Mouse (Mus musculus): ENCODE results near the gene Topaz1.

Gene Topaz1

GRCm38 (mm10) chr9:122747060-122747459, at the start of gene Topaz1:
Gene Topaz1 (plus strand): TSS chr9:122747346.
- no peak for DNase-seq

- DNase-seq: peak; percentile 8
Measured at GRCm38 (mm10) chr9:122701817-122702216, 45.3 kb upstream of the Topaz1 start.

DNA sequence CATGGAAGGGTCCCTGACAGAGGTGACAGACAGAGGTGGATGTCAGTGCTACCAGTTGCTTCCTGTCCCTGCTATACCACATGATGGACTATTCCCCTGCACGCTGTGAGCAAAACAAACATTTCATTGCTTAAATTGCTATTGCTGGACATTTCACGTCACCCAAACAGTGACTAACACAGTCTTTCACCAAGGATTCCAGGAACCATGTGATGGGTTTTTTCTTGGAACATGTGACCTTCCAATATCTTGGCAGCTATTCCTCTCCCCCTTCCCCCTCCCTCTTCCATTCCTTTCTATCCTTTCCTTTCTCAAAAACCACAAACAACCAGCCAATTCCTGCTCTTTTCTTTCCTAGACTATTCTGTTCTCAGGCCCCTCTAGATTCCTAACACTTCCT, 33.3 kb upstream of the Topaz1 start:
- DNase-seq: no peak

DNA sequence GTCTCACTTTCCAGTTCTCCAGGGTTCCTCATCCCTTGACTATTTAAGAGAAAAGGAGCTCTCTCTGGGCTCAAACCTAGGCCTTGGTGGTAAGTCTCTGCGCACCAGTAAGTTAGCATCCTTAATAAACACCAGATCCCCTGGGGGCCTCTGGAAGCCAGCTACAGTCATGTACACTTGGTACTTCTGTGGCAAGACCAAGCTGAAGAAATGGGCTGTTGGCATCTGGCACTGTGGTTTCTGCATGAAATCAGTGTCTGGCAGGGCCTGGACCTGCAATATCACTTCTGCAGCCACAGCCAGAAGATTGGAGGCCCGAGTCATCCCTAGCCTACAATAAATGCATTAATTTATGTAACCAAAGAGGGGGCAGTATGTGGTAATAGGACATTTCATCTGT, 32.1 kb upstream of the Topaz1 start:
- DNase-seq: no peak

DNA sequence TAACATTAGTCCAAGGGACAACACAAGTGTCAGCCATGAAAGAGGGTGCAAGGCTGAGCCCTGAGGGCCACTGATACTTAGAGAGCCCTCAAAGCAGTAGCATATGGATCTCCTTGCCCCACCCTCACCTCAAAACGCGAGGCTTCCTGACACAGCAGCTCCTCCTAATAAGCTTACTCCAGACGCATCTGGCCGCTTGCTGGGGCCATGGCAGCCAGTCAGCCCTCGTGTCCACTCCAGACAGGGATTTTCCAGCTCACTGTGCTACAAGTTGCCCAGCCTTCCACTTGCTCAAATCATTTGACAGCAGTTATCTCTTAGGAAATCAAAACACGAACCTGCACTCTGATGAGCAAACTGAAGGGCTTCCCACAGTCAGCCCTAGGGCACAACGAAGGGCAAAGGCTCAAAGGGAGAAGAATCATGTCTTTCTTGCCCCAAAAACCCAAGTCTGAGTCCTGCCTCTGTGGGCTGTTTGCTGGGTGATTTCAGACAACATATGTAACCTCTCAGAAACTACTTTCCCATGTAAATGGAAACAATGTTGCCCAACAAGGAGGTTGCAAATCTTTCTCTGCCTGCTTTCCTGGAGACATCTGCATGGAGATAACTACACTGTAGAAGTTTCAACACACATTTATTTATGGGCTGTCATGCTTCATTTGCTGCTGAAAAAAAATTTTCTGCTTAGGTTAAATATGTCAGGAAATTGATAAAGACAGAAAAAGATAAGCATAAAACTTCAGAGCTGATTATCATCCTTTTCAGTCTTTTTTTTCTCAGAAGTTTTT, 30.8 kb upstream of the Topaz1 start:
- DNase-seq: no peak

- no peak for DNase-seq
Measured at GRCm38 (mm10) chr9:122722296-122722695, 24.9 kb upstream of the Topaz1 start.

- DNase-seq: no peak
Measured at GRCm38 (mm10) chr9:122725046-122725765, 21.9 kb upstream of the Topaz1 start.

DNA sequence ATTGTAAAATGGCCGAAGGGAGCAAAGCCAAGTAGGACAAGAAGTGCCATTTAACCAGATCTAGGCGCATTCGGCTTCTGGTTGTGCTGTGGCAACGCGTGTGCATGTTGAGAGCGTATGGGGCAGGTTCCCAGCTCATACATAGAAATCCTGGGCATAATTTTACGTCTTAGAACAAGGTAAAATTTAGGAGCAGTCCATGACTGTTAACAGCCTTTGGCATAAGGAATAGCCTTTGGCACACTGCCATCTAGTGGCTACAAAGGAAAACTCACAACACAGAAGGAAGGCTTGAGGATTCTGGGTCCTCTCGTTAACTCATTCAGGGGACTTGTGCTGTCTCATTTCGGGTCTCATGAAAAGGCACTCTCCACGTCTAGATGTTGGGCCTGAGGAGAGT, 17.6 kb upstream of the Topaz1 start:
- peak; percentile 18 for DNase-seq

- no peak for DNase-seq
Measured at GRCm38 (mm10) chr9:122732126-122732810, 14.9 kb upstream of the Topaz1 start.

DNA sequence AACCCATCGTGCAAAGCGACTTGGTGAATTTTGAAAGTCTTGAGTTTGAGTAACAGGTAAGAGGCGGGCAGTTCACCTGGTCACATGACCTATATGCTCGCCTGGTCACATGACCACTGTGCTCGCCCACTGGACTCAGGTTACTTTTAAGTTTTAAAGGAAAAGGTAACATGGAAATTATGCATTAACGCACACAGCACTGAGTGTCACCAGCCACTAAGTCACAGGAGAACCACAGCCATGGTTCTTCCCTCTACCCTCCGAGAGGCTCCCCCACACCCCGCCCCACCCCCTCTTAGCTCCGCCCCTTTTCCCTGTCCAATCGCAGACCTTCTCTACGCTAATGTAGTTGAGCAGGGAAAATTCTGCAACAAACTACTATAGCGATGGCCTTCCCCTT, 13.9 kb upstream of the Topaz1 start:
- DNase-seq: no peak

GRCm38 (mm10) chr9:122734934-122735333, 12.2 kb upstream of the Topaz1 start:
- no peak for DNase-seq

- no peak for DNase-seq
Measured at GRCm38 (mm10) chr9:122736001-122736400, 11.1 kb upstream of the Topaz1 start.

DNA sequence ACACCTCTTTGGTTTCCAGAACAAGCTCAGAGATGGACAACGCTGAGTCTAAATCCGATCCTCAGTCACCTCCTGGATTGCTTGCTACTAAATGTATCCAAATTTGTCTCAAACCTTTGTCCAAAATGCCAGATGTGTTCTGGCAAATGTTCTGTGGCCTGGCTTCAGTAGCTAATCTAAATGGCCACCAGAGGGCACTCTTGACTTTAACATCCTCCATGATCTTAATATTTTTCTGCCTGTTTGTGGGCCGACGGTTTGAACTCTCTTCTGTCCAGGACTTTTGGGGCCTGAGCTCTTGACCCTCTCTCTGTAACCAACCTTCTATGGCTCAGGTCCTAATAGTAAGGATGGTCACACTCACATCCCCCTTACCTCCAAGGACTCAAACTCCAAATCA, 10.4 kb upstream of the Topaz1 start:
- peak; percentile 37 for DNase-seq

GRCm38 (mm10) chr9:122745879-122746278, 1.3 kb upstream of the Topaz1 start:
- no peak for DNase-seq

GRCm38 (mm10) chr9:122757614-122758013, 10.5 kb downstream of the Topaz1 start:
- no peak for DNase-seq

GRCm38 (mm10) chr9:122760111-122760510, 13.0 kb downstream of the Topaz1 start:
- DNase-seq: no peak

- no peak for DNase-seq
Measured at GRCm38 (mm10) chr9:122785231-122785630, 38.1 kb downstream of the Topaz1 start.

DNA sequence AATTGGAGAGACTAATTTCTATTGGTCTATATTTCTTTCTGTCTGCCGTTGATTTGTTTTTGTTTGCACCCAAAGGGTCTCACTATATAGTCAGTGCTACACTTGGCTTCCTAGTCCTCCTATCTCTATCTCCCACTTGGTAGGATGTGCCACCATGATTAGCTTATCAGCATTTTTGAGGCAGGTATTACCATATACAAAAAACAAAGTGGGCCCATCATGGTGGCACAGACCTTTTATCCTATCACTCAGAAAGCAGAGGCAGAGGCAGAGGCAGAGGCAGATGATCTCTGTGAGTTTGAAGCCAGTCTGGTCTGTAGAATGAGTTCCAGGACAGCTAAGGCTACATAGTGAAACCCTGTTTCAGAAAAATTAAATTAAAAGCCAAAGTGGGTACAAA, 39.4 kb downstream of the Topaz1 start:
- no peak for DNase-seq

DNA sequence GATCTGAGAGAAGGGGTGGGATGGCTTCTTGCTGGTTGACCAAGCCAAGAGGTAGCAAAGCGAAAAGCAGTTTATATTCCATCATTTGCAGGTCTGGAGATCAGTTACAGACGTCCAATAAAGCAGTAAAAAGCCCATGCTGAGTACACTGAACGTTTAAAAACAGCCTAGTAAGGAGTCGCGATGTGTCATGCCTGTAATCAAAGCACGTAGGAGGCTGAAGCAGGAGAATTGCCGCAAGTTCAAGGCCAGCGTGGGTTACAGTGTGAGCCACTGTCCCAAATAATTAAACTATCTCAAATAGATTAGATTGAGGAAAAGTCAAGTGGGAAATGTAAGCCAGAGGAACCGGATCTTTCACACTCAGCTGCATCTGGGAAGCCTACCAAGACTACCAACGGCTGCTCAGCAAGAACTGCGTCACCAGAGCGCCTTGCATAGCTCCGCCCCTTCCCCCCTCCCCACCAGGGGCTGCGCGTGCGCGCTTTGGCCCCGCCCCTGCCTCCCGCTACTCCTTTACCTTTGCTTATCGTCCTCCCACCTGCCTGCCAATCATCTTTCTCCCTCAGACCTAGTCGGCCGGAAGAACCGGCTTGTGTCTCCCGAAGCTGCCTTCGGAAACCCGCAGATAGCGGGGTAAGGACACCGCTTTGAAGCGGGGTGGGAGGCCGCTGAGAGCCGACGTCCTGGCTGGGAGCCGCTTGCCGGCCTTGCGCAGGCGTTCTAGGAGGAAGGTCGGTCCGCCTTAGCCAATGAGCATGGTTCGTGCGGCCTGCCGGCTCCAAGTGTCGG, 58.1 kb downstream of the Topaz1 start, which contains the start of gene Tcaim:
Tcaim (plus strand) TSS at position 487 of the 792 bp plus-strand sequence.
- peak; percentile 96 for DNase-seq

GRCm38 (mm10) chr9:122805845-122806341, 58.7 kb downstream of the Topaz1 start:
- DNase-seq: no peak

DNA sequence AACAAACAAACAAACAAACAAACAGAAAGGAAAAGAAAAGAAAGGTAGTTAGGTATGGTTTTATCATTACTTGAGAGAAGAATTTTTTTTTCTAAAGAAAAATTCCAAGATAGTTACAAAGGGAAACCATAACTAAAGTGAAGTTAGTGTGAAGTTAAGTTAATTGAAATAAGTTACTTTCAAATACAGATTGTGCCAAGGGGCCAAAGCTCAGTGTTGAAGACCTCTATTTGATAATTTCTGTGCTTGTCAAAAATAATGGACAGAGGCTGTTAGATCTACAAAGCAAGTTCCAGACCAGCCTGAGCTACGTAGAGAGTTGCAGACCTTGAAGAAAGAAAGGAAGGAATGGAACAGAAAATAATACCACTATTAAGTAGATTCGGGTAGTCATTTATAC, 60.0 kb downstream of the Topaz1 start:
- DNase-seq: no peak

DNA sequence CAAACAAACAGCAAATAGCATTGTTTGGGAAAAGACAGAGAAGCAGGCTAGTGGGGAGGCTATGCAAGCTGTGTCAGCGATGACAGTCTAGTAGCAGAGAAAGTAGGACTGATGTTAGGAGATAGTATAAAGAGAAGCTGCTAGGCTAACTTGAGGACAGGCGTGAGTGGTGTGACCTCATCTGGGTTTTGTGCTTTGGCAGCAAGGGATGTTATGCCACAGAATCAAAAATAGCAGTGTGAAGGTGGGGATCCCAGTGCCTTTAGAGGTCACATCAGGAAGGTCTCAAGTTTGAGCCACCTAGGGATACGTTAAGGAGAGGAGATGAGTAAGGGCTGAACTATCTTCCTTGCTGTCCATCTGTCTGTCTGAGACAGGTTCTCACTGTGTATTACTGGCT, 63.1 kb downstream of the Topaz1 start:
- no peak for DNase-seq

DNA sequence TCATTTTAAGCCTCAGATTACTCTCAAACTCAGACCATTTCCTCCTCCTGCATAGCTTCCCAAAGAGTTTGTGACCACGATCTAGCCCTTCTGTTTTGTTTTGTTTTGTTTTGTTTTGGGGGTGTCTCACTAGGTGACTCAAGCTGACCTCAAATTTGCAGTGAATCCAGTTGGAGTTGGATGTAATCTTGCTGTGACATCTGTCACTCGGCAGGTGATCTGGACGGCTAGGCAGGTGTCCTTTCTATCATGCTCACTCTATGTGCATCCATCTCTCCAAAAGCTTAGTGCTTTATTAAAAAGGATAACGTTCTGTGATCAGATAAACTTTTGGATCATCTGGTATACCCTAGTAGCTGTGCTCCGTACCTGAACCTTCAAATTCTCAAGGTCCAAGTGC, 65.2 kb downstream of the Topaz1 start:
- no peak for DNase-seq
